8 mouse cellular contexts compared by ENCODE assay signal in the genomic region with DNA sequence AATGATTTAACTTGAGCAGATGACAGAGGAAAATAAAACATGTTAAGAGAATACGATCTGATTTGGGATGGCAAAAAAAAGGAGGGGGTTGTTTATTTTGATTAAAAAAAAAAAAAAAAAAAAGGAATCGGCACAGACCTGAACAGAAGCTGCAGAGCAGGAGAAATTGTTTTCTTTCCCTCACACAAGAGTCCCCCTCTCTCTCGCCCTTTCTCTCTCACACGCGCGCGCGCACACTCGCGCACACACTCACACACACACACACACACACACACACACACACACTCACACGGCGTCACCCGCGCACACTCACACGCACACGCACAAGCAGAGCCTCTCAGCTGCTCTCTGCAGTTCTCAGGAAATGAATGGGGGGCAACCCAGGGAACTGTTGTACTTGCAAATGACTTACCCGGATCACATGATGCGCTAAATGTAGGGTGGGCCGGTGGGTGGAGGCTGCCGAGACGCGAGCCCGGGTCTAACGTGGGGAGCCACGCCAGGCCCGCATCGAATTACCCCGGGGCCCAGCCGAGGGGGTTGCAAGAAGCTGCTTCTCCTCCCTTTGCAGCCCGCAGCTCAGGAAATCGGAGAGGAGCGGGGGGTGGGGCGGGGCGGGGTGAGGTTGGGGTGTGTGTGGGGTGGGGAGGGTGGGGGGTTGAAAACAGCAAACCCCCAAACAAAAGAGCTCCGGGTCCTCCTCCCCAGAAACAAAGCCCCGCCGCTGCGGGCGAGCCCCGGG. TPM values are rescaled to one million over a fixed set of nuclear protein-coding genes. Genes with fewer than 3 reads are reported as not detected.
DNase-seq lines count a peak whose midpoint lies in the region; ATAC-seq and TF ChIP-seq lines count a peak whose summit lies in the region.

A gene (minus strand): TSS at position 561 of the 742 bp plus-strand sequence.

- H3K36me3 ChIP-seq in forebrain, embryonic 16.5 days (ENCODE audit: control insufficient read depth, insufficient read depth), result no peaks in the 10 kb centered on the region
- H3K36me3 ChIP-seq in liver, postnatal 0 days (replicated peaks; ENCODE audit: insufficient read depth, low read length), result no peaks in the 10 kb centered on the region
- no peaks in the 10 kb centered on the region for H3K36me3 ChIP-seq in neural tube, embryonic 14.5 days (ENCODE audit: control insufficient read depth, insufficient read depth, low read length)
- no peaks in the 10 kb centered on the region for H3K36me3 ChIP-seq in testis, adult 2 months (ENCODE audit: control insufficient read depth, insufficient read depth, low read length)

- 0% methylated on average over 32 of the region's 40 CpGs for WGBS in forebrain, embryonic 16.5 days
- 0% methylated on average over 30 of the region's 40 CpGs for WGBS in liver, postnatal 0 days (ENCODE audit: insufficient replicate concordance)
- under 1% methylated on average over 30 of the region's 40 CpGs for WGBS in neural tube, embryonic 14.5 days

- peaks cover 21% of the 10 kb centered on the region for H3K4me1 ChIP-seq in forebrain, embryonic 16.5 days (replicated peaks; ENCODE audit: control insufficient read depth, insufficient read depth, low read length)
- no peaks in the 10 kb centered on the region for H3K4me1 ChIP-seq in liver, postnatal 0 days (ENCODE audit: insufficient read depth)
- H3K4me1 ChIP-seq in neural tube, embryonic 14.5 days (ENCODE audit: control insufficient read depth, insufficient read depth, low read length), result peaks cover 10% of the 10 kb centered on the region
- peaks cover 15% of the 10 kb centered on the region for H3K4me1 ChIP-seq in testis, adult 2 months (ENCODE audit: control insufficient read depth, insufficient read depth, low read length)

- peak within 1 kb of the TSS; percentile 96 for H3K4me2 ChIP-seq in forebrain, embryonic 16.5 days (ENCODE audit: low read length)
- peak within 1 kb of the TSS; percentile 88 for H3K4me2 ChIP-seq in liver, postnatal 0 days (ENCODE audit: low read depth, low read length)
- peak within 1 kb of the TSS; percentile 73 for H3K4me2 ChIP-seq in neural tube, embryonic 14.5 days (ENCODE audit: low read depth, low read length)

- TF ChIP-seq CTCF in liver, postnatal 0 days (IDR thresholded peaks at IDR 0.05; ENCODE audit: low read depth), result no peak
- no peak for TF ChIP-seq CTCF in testis, adult 2 months (IDR thresholded peaks at IDR 0.05; ENCODE audit: control insufficient read depth, insufficient read depth, insufficient replicate concordance, low read depth, low read length)

- peak within 1 kb of the TSS; percentile 97 for H3K27ac ChIP-seq in forebrain, embryonic 16.5 days (ENCODE audit: low read length)
- peak within 1 kb of the TSS; percentile 94 for H3K27ac ChIP-seq in liver, postnatal 0 days (ENCODE audit: low read depth)
- H3K27ac ChIP-seq in neural tube, embryonic 14.5 days (ENCODE audit: low read depth, low read length), result peak within 1 kb of the TSS; percentile 96
- H3K27ac ChIP-seq in testis, adult 2 months (ENCODE audit: control insufficient read depth, insufficient read depth, low read depth, low read length), result peak within 1 kb of the TSS; percentile 73

- TF ChIP-seq POLR2A in testis, adult 2 months (IDR thresholded peaks at IDR 0.05; ENCODE audit: control insufficient read depth, low read depth, low read length), result no peak

- no peaks in the 10 kb centered on the region for H3K9me3 ChIP-seq in forebrain, embryonic 16.5 days (ENCODE audit: control insufficient read depth, low read length)
- H3K9me3 ChIP-seq in liver, postnatal 0 days (ENCODE audit: low read length), result no peaks in the 10 kb centered on the region
- H3K9me3 ChIP-seq in neural tube, embryonic 14.5 days (ENCODE audit: control insufficient read depth, low read length), result no peaks in the 10 kb centered on the region

- H3K27me3 ChIP-seq in forebrain, embryonic 16.5 days (replicated peaks; ENCODE audit: control insufficient read depth, insufficient read depth, low read length), result no peaks in the 10 kb centered on the region
- peaks cover 11% of the 10 kb centered on the region for H3K27me3 ChIP-seq in liver, postnatal 0 days (ENCODE audit: insufficient read depth, low read length)
- H3K27me3 ChIP-seq in neural tube, embryonic 14.5 days (ENCODE audit: control insufficient read depth, insufficient read depth, low read length), result no peaks in the 10 kb centered on the region
- no peaks in the 10 kb centered on the region for H3K27me3 ChIP-seq in testis, adult 2 months (ENCODE audit: control insufficient read depth, insufficient read depth, low read length)

- no peak for TF ChIP-seq EP300 in liver, postnatal 0 days (IDR thresholded peaks at IDR 0.05; ENCODE audit: low read depth)

- peak; percentile 40; the same call in 1 of the 2 replicates for ATAC-seq in cerebellum, adult (ENCODE audit: insufficient number of reproducible peaks, low FRiP score, low TSS enrichment)
- peak; percentile 87 for ATAC-seq in forebrain, embryonic 16.5 days
- no peak; the same call in 1 of the 2 replicates for ATAC-seq in liver, postnatal 0 days
- ATAC-seq in neural tube, embryonic 14.5 days (ENCODE audit: low read depth), result peak; percentile 85

- peak within 1 kb of the TSS; percentile 72 for H3K4me3 ChIP-seq in forebrain, embryonic 16.5 days (replicated peaks; ENCODE audit: low read length)
- H3K4me3 ChIP-seq in liver, postnatal 0 days (ENCODE audit: low read depth, low read length), result peak within 1 kb of the TSS; percentile 58
- H3K4me3 ChIP-seq in neural tube, embryonic 14.5 days (ENCODE audit: low read depth, low read length), result peak within 1 kb of the TSS; percentile 55
- peak within 1 kb of the TSS; percentile 84 for H3K4me3 ChIP-seq in testis, adult 2 months (ENCODE audit: control insufficient read depth, low read depth, low read length)

- peak; percentile 46 for DNase-seq in CD4-positive, CD25-positive, alpha-beta regulatory T cell, adult 2 months (ENCODE audit: low read depth, low spot score)
- peak; percentile 75 for DNase-seq in heart, postnatal 25 days (ENCODE audit: low spot score)
- peak; percentile 72 to 86 for DNase-seq in layer of hippocampus, adult 18-20 months (ENCODE audit: low spot score in 2 of 2)
- DNase-seq in liver, postnatal 0 days, result peak; percentile 70

- peak within 1 kb of the TSS; percentile 97 for H3K9ac ChIP-seq in forebrain, embryonic 16.5 days (replicated peaks; ENCODE audit: low read depth, low read length)
- peak within 1 kb of the TSS; percentile 73 for H3K9ac ChIP-seq in liver, postnatal 0 days (replicated peaks)
- H3K9ac ChIP-seq in neural tube, embryonic 14.5 days (replicated peaks; ENCODE audit: low read depth, low read length), result peak within 1 kb of the TSS; percentile 84

- intact Hi-C loops in heart, postnatal 25 days (cut with DNase I), result loop anchor here (2.0 to 10.0 kb wide), 5 partner anchors 72 to 471 kb away; no protein-coding TSS in a partner anchor

RNA-seq across cellular contexts. Expression of the gene that starts here (rescaled TPM):
- polyA plus RNA-seq in forebrain, embryonic 16.5 days (2015; fragmentation: Nextera tagmentation; extraction: Ambion mirVana), result 45.5 and 48.4 TPM in 2 replicates
- total RNA-seq in heart, postnatal 25 days (2021), result 10 to 100 TPM; 16.2 to 18.6 TPM
- total RNA-seq in layer of hippocampus, adult 18-20 months (2021), result 10 to 100 TPM; 39.8 to 40.3 TPM
- polyA plus RNA-seq in liver, postnatal 0 days (2015; fragmentation: Nextera tagmentation; extraction: Ambion mirVana), result 5.2 and 7.1 TPM in 2 replicates
- 43.6 and 43.7 TPM in 2 replicates for polyA plus RNA-seq in neural tube, embryonic 14.5 days (2014; fragmentation: Nextera tagmentation; extraction: Ambion mirVana)
- 7.5 and 7.9 TPM in 2 replicates for polyA plus RNA-seq in testis, adult 2 months (2012; rRNA removed)
